Mouse (Mus musculus) olfactory bulb, adult 2 months (tissue): ENCODE results near the gene Llph.

ENCODE experiments used
- CTCF ChIP-seq: fragments of 200-500 bp; IDR thresholded peaks from 2 replicates; pipeline ENCODE4 v1.5.1; 2012; ENCODE audit warnings: low read depth, mild to moderate bottlenecking, low read length, moderate library complexity; ENCODE audit not compliant: insufficient read depth
- POLR2A ChIP-seq: fragments of 200-500 bp; IDR thresholded peaks from 2 replicates; pipeline ENCODE4 v1.6.1; 2012; ENCODE audit warnings: mild to moderate bottlenecking, low read depth, low read length, moderate library complexity; ENCODE audit not compliant: insufficient read depth

- TF ChIP-seq POLR2A = no peak
- no peak for TF ChIP-seq CTCF
Observed at GRCm38 (mm10) chr10:120191165-120191564, 35.7 kb upstream of the Llph start.
